Mouse (Mus musculus) limb, embryonic 12.5 days (tissue): ENCODE results near the gene Flnc. TPM values are rescaled to one million over a fixed set of nuclear protein-coding genes. Genes with fewer than 3 reads are reported as not detected.

Experiments
- ATAC-seq: fragments of 200-750 bp; cut with Nextera tagmentation; 2 replicates; pipeline ENCODE4 v1.8.0; 2017; ENCODE audit warnings: low read depth, moderate TSS enrichment; ENCODE audit not compliant: insufficient number of reproducible peaks, insufficient read depth, low FRiP score, low TSS enrichment
- H3K27ac ChIP-seq: fragments of 300-500 bp; sonication (generic); 2 replicates; pipeline ENCODE4 v1.5.1; 2016; ENCODE audit warnings: mild to moderate bottlenecking, moderate library complexity
- H3K27me3 ChIP-seq: fragments of 300-500 bp; sonication (generic); 2 replicates; pipeline ENCODE4 v1.6.1; 2016; ENCODE audit warnings: mild to moderate bottlenecking, moderate library complexity
- H3K36me3 ChIP-seq: fragments of 300-500 bp; sonication (generic); 2 replicates; pipeline ENCODE4 v1.6.1; 2016; ENCODE audit warnings: mild to moderate bottlenecking, moderate library complexity
- H3K4me1 ChIP-seq: fragments of 300-500 bp; sonication (generic); replicated peaks from 2 replicates; pipeline ENCODE4 v1.6.1; 2016
- H3K4me2 ChIP-seq: fragments of 300-500 bp; sonication (generic); 2 replicates; pipeline ENCODE4 v1.6.1; 2016; ENCODE audit warnings: mild to moderate bottlenecking, moderate library complexity
- H3K4me3 ChIP-seq: fragments of 300-500 bp; sonication (generic); replicated peaks from 2 replicates; pipeline ENCODE4 v1.5.1; 2016; ENCODE audit warnings: mild to moderate bottlenecking
- H3K9ac ChIP-seq: fragments of 300-500 bp; sonication (generic); replicated peaks from 2 replicates; pipeline ENCODE4 v1.6.1; 2016; ENCODE audit warnings: mild to moderate bottlenecking, moderate library complexity
- H3K9me3 ChIP-seq: fragments of 300-500 bp; sonication (generic); 2 replicates; pipeline ENCODE4 v1.6.1; 2016; ENCODE audit warnings: mild to moderate bottlenecking, moderate library complexity
- WGBS: fragments of 180-500 bp; shearing (Covaris S2); methylation state at CpG from one replicate; pipeline ENCODE4 v1.1.7; 2016; 5-methylcytosine and 5-hydroxymethylcytosine counted together
- polyA plus RNA-seq: library from polyadenylated mRNA; unstranded; fragments of >200 nt; fragmentation: Nextera tagmentation; extraction: Ambion mirVana; gene quantifications from 2 replicates; pipeline ENCODE4 v1.2.1, GENCODE M21; 2016

Flnc gene
- polyA plus RNA-seq, 1 experiment from 2014 or later, result 10.8 TPM

- whole genome bisulfite sequencing, result 95% methylated on average over 6 of the region's 6 CpGs
- H3K36me3 ChIP-seq, result peaks cover 74% of the 10 kb centered on the region
- H3K4me3 ChIP-seq, result no peak overlapping the region
- H3K4me2 ChIP-seq, result no peak overlapping the region
- no peak overlapping the region for H3K9ac ChIP-seq
- H3K9me3 ChIP-seq, result no peaks in the 10 kb centered on the region
- H3K4me1 ChIP-seq, result no peaks in the 10 kb centered on the region
- no peak for ATAC-seq
- H3K27ac ChIP-seq, result no peak overlapping the region
- H3K27me3 ChIP-seq, result no peaks in the 10 kb centered on the region
These were observed 17.6 kb downstream of the Flnc start for GRCm38 (mm10) chr6:29450667-29451066.

- WGBS, result 58% methylated on average over 7 of the region's 7 CpGs
- H3K9ac ChIP-seq, result no peak overlapping the region
- no peak for ATAC-seq
- H3K36me3 ChIP-seq, result peaks cover 17% of the 10 kb centered on the region; the same call in 1 of the 2 replicates
- H3K4me3 ChIP-seq, result no peak overlapping the region
- no peak overlapping the region for H3K4me2 ChIP-seq
- H3K27me3 ChIP-seq, result no peaks in the 10 kb centered on the region
- H3K9me3 ChIP-seq, result no peaks in the 10 kb centered on the region
- no peaks in the 10 kb centered on the region for H3K4me1 ChIP-seq
- no peak overlapping the region for H3K27ac ChIP-seq
These were observed 28.4 kb downstream of the Flnc start for GRCm38 (mm10) chr6:29461502-29461901.

- Histone ChIP-seq H3K4me3 (no peak overlapping the region), H3K4me1 (peaks cover 2% of the 10 kb centered on the region), H3K4me2 (no peak overlapping the region), H3K9me3 (no peaks in the 10 kb centered on the region), H3K36me3 (peaks cover 1% of the 10 kb centered on the region; the same call in 1 of the 2 replicates), H3K9ac (no peak overlapping the region), H3K27ac (no peak overlapping the region), H3K27me3 (no peaks in the 10 kb centered on the region)
- WGBS, result 76% methylated on average over 3 of the region's 3 CpGs
- no peak for ATAC-seq
These were observed 30.3 kb downstream of the Flnc start for GRCm38 (mm10) chr6:29463388-29463787.

GRCm38 (mm10) chr6:29467583-29468354 is 34.7 kb downstream of the Flnc start, which contains the start of gene Atp6v1f:
Atp6v1f (plus strand) TSS chr6:29467718.
- Histone ChIP-seq H3K4me2 (peak within 1 kb of the TSS; percentile 80), H3K27me3 (no peaks in the 10 kb centered on the region), H3K9ac (peak within 1 kb of the TSS; percentile 69), H3K27ac (peak within 1 kb of the TSS; percentile 53; the same call in 1 of the 2 replicates), H3K9me3 (no peaks in the 10 kb centered on the region), H3K36me3 (peaks cover 23% of the 10 kb centered on the region), H3K4me3 (peak within 1 kb of the TSS; percentile 69), H3K4me1 (peaks cover 10% of the 10 kb centered on the region)
- WGBS, result under 1% methylated on average over 39 of the region's 39 CpGs
- peak; percentile 83 for ATAC-seq

GRCm38 (mm10) chr6:29468851-29469250 is 35.8 kb downstream of the Flnc start:
- Histone ChIP-seq H3K9me3 (no peaks in the 10 kb centered on the region), H3K4me3 (peak overlapping the region; percentile 69), H3K27ac (no peak overlapping the region), H3K27me3 (no peaks in the 10 kb centered on the region; the same call in 1 of the 2 replicates), H3K9ac (no peak overlapping the region), H3K36me3 (peaks cover 23% of the 10 kb centered on the region), H3K4me2 (peak overlapping the region; percentile 80), H3K4me1 (peaks cover 17% of the 10 kb centered on the region)
- no peak for ATAC-seq
- 88% methylated on average over 3 of the region's 3 CpGs for WGBS

GRCm38 (mm10) chr6:29471137-29471536 is 38.1 kb downstream of the Flnc start, which contains the start of gene Atp6v1fnb:
Atp6v1fnb (plus strand) TSS chr6:29471437.
- Histone ChIP-seq H3K4me3 (no peak within 1 kb of the TSS), H3K9ac (no peak within 1 kb of the TSS)
- ATAC-seq, result no peak

GRCm38 (mm10) chr6:29473941-29474691 is 41.1 kb downstream of the Flnc start:
- Histone ChIP-seq H3K27ac (no peak overlapping the region), H3K9me3 (no peaks in the 10 kb centered on the region), H3K9ac (peak overlapping the region; percentile 42; the same call in 1 of the 2 replicates), H3K4me1 (peaks cover 13% of the 10 kb centered on the region), H3K27me3 (peaks cover 7% of the 10 kb centered on the region), H3K4me3 (peak overlapping the region; percentile 44), H3K4me2 (peak overlapping the region; percentile 69), H3K36me3 (peaks cover 23% of the 10 kb centered on the region)
- WGBS, result 2% methylated on average over 33 of the region's 33 CpGs
- peak; percentile 82 for ATAC-seq

More at GRCm38 (mm10) chr6:29471137-29471536, 38.1 kb downstream of the Flnc start, which contains the start of gene Atp6v1fnb:
- WGBS, result 89% methylated on average over 4 of the region's 4 CpGs
- H3K27me3 ChIP-seq, result peaks cover 7% of the 10 kb centered on the region
- H3K4me1 ChIP-seq, result peaks cover 22% of the 10 kb centered on the region
- no peak within 1 kb of the TSS for H3K4me2 ChIP-seq
- H3K36me3 ChIP-seq, result peaks cover 23% of the 10 kb centered on the region
- no peak within 1 kb of the TSS for H3K27ac ChIP-seq
- H3K9me3 ChIP-seq, result no peaks in the 10 kb centered on the region

- ATAC-seq, result no peak
- Histone ChIP-seq H3K4me2 (no peak overlapping the region), H3K4me1 (peaks cover 12% of the 10 kb centered on the region), H3K27ac (no peak overlapping the region), H3K9ac (no peak overlapping the region), H3K36me3 (peaks cover 21% of the 10 kb centered on the region), H3K9me3 (no peaks in the 10 kb centered on the region), H3K27me3 (peaks cover 7% of the 10 kb centered on the region), H3K4me3 (no peak overlapping the region)
- 74% methylated on average over 2 of the region's 2 CpGs for WGBS
These were observed 41.7 kb downstream of the Flnc start for GRCm38 (mm10) chr6:29474736-29475135.

- no peak for ATAC-seq
- Histone ChIP-seq H3K27me3 (no peaks in the 10 kb centered on the region), H3K4me1 (peaks cover 15% of the 10 kb centered on the region), H3K27ac (no peak overlapping the region), H3K9ac (no peak overlapping the region), H3K4me3 (no peak overlapping the region), H3K4me2 (no peak overlapping the region), H3K9me3 (no peaks in the 10 kb centered on the region), H3K36me3 (peaks cover 35% of the 10 kb centered on the region)
- 96% methylated on average over 13 of the region's 13 CpGs for WGBS
These were observed 49.6 kb downstream of the Flnc start for GRCm38 (mm10) chr6:29482691-29483090.

- Histone ChIP-seq H3K4me3 (peak overlapping the region; percentile 26), H3K4me2 (peak overlapping the region; percentile 59), H3K36me3 (peaks cover 55% of the 10 kb centered on the region), H3K27me3 (no peaks in the 10 kb centered on the region), H3K27ac (no peak overlapping the region), H3K9ac (0 out of 2 replicates have a peak overlapping the region, but pooled peaks have one; percentile 2), H3K9me3 (no peaks in the 10 kb centered on the region), H3K4me1 (peaks cover 15% of the 10 kb centered on the region)
- 15% methylated on average over 26 of the region's 26 CpGs for WGBS
- ATAC-seq, result peak; percentile 16; the same call in 1 of the 2 replicates
These were observed 51.9 kb downstream of the Flnc start for GRCm38 (mm10) chr6:29484716-29485559.
